Mouse (Mus musculus) heart, postnatal 36 days (tissue): Measurements from ENCODE around the gene Kcnj16. TPM values are rescaled to one million over a fixed set of nuclear protein-coding genes. Genes with fewer than 3 reads are reported as not detected.

Experiments used
- DNase-seq, 2 experiments: peaks; one replicate each; pipeline ENCODE4 v3.0.0; 2021 to 2022
- intact Hi-C: fragments of 180-260 bp; cut with DNase I; formaldehyde crosslinking; loops from one replicate; pipeline ENCODE4 v1.15.1; 2025
- total RNA-seq, 2 experiments: library from RNA; stranded (reverse); gene quantifications; 2 replicates each; pipeline ENCODE4 v1.2.3; 2021

Kcnj16 gene
- total RNA-seq, 2 experiments from 2014 or later = 0.22 TPM; not detected in 1

- intact Hi-C loops = no loop called here
- no peak for DNase-seq
Measured at GRCm38 (mm10) chr11:111054854-111055822, 87.3 kb downstream of the Kcnj16 start.

GRCm38 (mm10) chr11:111056030-111056429 lies 88.2 kb downstream of the Kcnj16 start:
- intact Hi-C loops = no loop called here
- DNase-seq = no peak

- no peak for DNase-seq
- intact Hi-C loops = no loop called here
Measured at GRCm38 (mm10) chr11:111057435-111057834, 89.6 kb downstream of the Kcnj16 start.

- DNase-seq = no peak
- intact Hi-C loops = no loop called here
Measured at GRCm38 (mm10) chr11:111059440-111059839, 91.6 kb downstream of the Kcnj16 start.

- intact Hi-C loops = no loop called here
- DNase-seq = no peak
Measured at GRCm38 (mm10) chr11:111060216-111060615, 92.4 kb downstream of the Kcnj16 start.

- peak; percentile 39 to 47 for DNase-seq
- intact Hi-C loops = loop anchor here (5.0 kb wide), 2 partner anchors 147 to 382 kb away; no protein-coding TSS in a partner anchor
Measured at GRCm38 (mm10) chr11:111064751-111065527, 97.1 kb downstream of the Kcnj16 start.

- peak; percentile 93 to 94 for DNase-seq
- intact Hi-C loops = loop anchor here (5.0 kb wide), 2 partner anchors 147 to 382 kb away; no protein-coding TSS in a partner anchor
Measured at GRCm38 (mm10) chr11:111065635-111066298, 97.9 kb downstream of the Kcnj16 start, which contains the start of gene Kcnj2. Gene Kcnj2, plus strand, starts transcription at chr11:111066164.

- no peak for DNase-seq
- intact Hi-C loops = loop anchor here (5.0 kb wide), 2 partner anchors 146 to 381 kb away; no protein-coding TSS in a partner anchor
Measured at GRCm38 (mm10) chr11:111066299-111066691, 98.5 kb downstream of the Kcnj16 start.

GRCm38 (mm10) chr11:111067787-111068186 lies 100.0 kb downstream of the Kcnj16 start:
- DNase-seq = no peak
- intact Hi-C loops = loop anchor here (5.0 kb wide), 2 partner anchors 145 to 380 kb away; no protein-coding TSS in a partner anchor

- no peak for DNase-seq
- intact Hi-C loops = no loop called here
Measured at GRCm38 (mm10) chr11:111070460-111070859, 102.6 kb downstream of the Kcnj16 start.

GRCm38 (mm10) chr11:111074131-111074530 lies 106.3 kb downstream of the Kcnj16 start:
- intact Hi-C loops = no loop called here
- no peak for DNase-seq

Other genes starting within 250 kb of the Kcnj16 start
- gene Kcnj2, start 98.1 kb downstream of the Kcnj16 start, total RNA-seq = 10 to 100 TPM; 43.6 to 46.8 TPM